Mouse (Mus musculus): Measurements from ENCODE around the gene Arhgef18.

Gene Arhgef18

DNA sequence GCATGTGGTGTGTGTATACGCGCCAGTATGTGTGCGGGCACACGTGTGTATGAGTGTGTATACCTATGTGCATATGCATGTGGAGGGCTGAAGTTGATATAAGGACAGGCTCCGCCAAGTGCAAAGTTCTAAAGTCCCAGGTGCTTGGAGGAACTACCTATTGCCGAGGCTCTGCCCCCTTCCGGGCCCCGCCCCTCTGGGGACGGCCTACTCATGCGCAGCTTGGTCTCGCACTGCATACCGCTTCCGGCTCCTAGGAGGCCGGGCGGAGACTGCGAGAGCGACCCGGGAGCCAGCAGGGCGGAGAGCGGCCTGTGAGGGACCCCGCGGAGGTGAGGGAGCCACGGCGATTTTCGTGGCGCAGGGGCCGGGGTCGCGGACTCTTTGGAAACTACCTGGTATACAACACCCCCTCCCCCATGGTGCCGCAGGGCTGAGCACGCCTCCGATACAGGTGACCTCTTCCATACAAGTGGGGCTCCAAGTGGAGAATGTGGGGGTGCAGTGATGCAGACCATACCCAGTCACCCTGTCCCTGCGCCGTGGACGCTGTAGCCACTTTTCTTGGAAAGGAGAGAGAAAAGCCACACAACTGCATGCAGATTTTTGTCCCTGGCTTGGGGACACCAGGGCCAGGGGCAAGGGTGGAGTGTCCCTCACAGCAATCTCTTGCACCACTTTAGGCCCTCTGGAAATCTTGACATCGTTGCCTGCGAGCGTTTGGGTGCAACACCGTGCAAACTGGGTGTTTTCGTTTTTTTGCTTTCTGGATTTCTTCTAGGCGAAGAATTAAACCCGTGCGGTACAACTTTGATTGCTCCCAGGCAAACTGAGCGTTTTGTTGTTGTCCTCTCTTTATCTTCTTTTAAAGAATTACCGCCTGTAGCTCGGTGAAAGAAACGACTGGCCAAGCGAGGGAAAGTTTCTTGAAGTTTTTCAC is at the start of gene Arhgef18:
TSS of gene Arhgef18 (plus strand) at position 236 of the 940 bp plus-strand sequence.
- DNase-seq (ENCODE audit: low spot score in 2 of 2), result peak; percentile 61 to 80

DNA sequence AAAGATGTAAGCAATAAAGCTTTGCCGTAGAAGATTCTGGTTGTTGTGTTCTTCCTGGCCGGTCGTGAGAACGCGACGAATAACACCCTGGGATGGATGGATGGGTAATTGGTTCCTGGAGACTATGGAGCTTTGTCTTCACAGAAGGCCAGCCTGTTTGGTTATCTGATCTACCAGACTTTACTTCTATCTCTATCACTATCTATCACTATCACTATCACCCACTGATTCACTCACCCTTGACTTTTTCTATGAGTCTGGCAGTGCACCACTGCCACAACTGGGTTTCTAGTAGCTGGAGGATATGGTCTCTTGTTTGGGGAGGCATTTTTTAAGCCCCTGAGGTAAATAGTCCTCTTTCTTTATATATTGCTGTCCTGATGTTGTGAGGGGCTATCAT is 47.5 kb upstream of the Arhgef18 start:
- DNase-seq (ENCODE audit: low spot score in 2 of 2), result no peak

DNA sequence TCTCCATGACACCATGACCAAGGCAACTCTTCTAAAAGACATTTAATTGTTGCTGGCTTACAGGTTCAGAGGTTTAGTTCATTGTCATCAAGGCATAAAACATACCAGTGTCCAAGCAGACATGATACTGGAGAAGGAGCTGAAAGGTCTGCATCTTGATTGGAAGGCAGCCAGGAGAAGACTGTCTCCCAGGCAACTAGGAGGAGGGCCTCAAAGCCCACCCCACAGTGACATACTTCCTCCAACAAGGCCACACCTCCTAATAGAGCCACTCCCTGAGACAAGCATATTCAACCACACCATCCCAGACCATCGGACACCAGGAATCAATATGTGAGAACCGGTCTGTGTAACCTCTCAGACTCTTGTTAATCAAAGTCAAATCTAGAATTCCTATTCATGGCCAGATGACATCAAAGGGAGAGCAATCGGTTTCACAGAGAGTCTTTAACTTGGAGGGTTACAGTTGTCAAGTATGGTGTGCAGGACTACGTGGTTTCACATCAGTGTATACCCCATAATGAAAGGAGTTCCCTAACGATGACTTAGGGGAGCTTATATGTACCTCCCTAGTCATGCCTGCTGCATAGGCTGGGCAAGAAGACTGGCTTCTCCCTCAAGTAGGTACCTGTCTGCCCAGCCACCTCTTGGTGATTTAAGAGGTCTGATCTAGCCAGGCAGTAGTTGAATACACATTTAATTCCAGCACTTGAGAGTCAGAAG is 46.0 kb upstream of the Arhgef18 start:
- DNase-seq (ENCODE audit: low spot score in 2 of 2), result no peak

DNA sequence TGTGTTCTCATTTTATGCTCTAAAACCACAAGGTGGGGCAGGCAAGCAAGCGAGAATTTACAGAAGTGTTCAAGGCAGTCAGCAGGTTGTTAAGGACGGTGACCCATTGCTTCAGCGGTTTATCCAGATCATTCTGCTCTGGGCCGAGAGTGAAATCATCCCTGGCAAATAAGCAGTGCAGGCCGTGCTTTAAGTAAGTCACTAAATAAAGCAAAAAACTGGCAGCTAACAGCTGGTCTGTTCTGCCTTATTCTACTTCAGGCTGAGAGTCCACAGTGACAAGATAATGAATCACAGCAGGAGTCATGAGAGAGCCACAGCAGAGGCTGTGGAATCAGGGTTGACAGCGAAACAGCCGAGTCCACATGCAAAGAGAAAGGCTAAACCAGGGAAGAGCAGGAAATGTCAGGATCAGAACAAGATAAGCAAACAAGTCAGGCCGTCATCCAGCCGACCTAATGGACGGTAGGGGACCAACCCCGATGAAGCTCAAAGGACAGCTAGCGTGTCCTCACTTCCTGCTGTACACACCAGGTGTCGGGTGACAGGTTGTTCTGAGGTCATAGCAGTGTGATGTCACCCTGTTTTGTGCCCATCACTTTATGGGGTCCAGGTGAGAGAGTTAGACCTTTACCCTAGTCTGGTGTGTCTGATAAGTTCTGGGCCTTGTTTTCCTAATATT is 44.5 kb upstream of the Arhgef18 start:
- DNase-seq (ENCODE audit: low spot score in 2 of 2), result no peak

DNA sequence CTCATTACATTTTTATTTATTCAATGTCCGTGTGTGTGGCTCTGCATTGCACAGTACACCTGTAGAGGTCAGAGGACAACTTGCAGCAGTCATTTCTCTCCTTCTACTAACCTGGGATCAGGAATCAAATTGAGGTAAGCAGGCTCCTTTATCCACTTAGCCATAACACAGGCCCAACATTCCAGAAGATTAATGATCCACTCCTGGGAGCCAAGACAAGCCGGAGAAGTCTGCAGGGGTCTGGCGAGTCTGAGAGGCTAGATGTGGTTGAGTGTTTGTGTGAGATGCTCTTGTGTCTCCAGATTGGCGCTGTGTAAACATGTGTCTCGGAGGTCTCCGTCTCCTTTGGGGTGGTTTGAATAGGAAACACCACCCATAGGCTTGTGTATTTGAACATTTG is 42.1 kb upstream of the Arhgef18 start:
- no peak for DNase-seq (ENCODE audit: low spot score in 2 of 2)

DNA sequence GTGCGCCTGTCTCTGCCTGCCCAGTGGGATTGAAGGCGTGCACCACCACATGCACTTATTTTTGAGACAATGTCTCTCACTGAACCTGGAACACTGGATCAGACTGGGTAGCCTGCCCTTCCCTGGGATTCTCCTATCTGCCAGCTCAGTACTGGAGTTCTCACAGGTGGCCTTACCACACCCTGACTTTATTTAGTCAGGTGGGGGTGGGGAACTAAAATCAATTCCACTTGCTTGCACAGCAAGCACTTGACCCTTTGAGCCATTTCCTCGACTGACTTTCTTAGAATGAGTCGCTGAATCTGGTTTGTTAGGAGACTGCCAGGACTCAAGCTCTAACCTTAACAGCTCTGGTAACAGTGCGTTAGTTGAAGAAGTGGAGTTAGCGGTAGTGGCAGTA is 40.1 kb upstream of the Arhgef18 start:
- no peak for DNase-seq (ENCODE audit: low spot score in 2 of 2)

DNA sequence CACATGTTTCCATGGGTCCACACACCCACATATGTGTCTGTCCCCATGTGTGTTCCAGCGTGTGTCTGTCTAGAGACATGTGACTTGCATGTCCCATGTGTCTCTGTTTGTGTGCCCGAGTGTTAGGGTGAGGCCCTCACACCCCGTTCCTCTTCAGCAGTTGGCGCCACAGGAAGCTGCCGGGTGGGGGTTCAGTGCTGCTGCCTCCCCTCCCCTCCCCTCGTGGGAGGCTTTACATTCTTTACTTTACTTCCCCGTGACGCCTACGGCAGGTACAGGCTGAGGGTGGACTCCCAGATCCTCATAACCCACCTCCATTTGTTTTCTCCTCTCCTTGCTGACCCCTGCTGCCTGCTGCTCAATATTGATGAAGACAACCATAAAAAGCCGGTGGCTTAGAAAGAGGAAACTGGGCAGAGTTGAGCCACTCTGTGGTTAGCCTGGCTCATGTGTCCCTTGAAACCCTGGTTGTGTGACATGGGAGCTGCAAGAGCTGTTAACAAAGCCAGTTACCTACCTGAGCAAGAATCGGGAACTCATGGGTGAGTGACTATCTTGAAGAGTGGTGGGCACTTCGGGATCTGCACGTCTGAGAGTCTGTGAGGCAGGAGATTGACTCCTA is 39.5 kb upstream of the Arhgef18 start, which contains the start of gene A430078G23Rik:
TSS of gene A430078G23Rik (plus strand) at position 227 of the 622 bp plus-strand sequence.
- no peak for DNase-seq (ENCODE audit: low spot score in 2 of 2)

DNA sequence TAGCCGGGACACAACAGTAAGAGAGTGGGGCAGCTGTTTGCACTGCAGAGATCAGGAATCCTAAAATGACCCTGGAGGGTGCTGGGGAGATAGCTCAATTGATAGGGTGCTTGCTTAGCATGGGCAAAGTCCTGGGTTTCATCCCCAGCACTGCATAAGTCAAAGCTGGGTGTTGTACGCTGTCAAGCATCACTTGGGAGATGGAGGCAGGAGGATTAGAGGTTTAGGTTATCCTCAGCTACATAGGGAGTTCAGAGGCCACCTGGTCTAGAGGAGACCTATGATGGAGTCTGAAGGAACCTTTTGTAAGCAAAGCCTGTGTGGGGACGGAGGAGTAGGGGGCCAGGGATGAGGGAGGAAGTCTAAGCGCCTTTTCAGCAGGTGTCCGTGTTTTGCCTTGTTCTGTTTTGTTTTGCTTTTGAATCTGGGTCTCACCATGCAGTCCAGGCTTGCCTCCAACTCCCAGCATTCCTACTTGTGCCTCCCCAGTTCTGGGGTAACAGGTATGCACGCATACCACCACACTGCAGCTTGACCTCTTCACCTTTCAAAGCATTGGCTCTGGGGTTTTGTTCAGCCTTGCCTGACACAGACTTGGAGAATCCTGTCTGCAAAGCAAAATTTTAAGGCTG is 38.9 kb upstream of the Arhgef18 start:
- DNase-seq (ENCODE audit: low spot score in 2 of 2), result no peak

DNA sequence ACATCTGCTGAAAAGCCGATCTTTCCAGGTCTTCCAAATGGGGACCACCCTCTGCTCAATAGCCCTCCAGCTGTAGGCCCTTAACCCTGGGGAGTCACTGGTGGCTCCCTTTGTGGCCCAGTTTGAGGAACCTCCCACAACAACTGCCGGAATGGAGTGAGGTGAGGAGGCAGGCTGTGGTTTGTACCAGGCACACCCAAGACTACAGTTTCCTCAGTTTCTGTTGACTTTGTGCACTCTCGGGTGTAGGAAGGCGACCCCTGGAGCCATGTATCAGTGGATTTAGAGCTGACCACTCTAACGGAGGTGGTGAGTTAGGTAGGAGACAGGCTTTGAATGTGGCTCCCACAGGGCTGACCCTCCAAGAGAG is 38.4 kb upstream of the Arhgef18 start:
- no peak for DNase-seq (ENCODE audit: low spot score in 2 of 2)

DNA sequence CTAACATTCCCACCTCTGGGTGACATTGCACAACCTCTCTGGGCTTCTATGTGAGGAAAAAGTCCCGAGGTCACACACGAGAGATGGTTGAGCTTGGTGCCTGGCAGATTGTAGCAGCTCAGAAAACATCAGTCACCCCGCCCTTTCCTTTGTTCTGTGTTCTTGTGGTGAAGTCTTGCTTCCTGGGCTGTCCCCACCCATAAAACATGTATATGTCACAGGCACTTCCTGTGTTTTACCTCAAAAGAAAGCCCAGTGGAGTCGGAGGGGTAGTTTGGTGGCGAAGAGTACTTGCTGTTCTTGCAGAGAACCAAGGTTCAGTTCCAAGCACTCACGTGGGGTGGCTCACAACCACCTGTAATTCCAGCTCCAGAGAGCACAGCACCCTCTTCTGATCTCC is 37.2 kb upstream of the Arhgef18 start:
- no peak for DNase-seq (ENCODE audit: low spot score in 2 of 2)

DNA sequence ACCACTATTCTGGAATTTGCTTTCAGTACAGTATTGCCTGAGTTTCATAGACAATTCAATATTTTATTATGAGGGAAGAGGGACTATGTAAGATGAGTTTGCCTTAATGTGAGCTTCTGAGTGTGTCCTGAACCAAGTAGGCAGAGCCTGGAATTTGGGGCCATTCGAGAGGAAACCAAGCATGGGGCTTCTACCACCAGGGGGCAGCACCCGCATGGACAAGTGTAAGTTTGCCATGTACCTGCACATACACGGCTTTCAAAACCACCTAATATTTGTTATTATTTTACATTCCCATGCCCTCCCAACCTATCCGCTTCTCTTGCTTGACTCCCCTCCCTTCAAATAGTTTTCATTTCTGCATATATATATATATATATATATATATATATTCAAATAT is 34.7 kb upstream of the Arhgef18 start:
- DNase-seq (ENCODE audit: low spot score in 2 of 2), result peak; percentile 22 to 73

DNA sequence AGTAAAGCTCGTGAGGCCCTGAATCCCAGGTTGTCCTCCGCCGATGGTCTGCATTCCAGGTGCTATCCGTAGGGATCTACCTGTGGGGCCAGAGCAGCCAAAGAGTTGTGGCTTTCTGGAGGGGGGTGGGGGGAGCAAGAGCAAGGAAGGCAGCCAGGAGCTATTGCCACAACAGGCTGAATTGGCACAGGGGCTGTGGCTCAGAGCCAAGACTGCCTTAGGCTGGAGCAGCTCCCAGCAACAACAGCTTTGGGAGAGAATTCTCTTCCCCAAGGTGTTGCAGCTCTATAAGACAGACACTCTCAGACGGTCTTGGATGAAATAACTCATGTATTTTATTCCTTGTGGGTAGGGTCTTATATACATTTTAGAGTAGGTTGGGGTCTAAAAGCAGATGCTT is 25.7 kb upstream of the Arhgef18 start:
- no peak for DNase-seq (ENCODE audit: low spot score in 2 of 2)

DNA sequence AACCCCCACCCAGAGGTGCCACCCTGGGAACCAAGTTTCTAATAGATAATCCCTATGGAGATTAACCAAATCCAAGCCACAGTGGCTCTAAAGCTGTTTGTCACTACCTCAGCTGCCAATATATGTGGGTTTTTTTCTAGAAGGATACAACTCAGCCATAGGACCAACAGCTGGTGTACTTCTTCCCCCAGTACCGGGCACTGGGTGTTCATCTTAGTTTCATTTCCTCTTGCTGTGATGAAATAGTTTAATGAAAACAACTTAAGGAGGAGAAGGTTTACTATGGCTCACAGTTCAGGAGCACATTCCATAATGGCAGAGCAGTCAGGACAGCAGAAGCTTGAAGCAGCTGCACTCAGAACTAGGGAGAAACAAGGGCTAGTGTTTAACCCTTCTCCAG is 24.7 kb upstream of the Arhgef18 start:
- no peak for DNase-seq (ENCODE audit: low spot score in 2 of 2)

DNA sequence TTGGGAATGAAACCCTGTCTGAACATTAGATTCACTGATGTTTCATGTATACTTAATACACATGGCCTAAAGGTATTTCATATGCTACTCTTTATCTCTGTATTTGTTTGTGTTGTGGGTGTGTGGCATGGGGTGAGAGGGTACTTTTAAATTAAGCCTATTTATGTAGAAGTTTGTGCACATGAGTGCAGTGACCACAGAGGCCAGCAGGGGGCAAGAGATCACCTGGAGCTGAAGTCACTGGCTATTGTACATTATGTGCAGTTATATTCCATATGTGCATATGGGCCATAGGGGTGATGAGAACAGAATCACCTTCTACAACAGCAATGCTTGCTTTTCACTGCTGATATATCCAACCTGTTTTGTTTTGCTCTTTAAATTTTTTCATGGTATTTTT is 17.1 kb upstream of the Arhgef18 start:
- DNase-seq (ENCODE audit: low spot score in 2 of 2), result no peak

DNA sequence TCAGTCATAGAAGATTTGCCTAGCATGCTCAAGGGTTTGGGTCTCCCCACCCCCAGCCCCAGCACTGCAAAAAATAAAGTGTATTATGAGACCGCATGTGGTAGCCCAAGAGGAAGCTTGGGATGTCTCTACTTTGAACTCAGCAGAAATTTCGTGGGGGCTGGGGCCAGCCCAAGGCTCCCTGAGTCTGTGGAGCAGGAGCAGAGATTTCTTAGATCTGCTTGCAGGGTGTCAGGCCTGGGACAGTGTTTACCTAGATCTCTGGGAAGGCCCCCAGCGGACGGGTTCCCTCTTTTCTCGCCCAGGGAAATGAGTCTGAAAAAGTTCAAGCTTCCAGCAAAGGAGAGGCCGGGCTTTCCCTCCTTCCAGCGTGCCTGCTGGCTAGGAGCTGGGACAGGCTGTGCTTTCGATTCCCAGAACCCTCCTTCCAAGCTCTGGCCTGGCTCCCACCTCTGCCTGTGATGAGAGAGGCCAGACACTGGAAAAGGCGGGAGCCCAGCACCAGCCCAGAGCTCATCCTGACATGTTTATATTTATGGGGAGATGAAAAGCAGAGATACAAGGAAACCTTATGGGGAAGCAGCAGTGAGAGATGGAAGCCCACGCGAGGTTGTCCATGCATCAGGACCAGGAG is 16.0 kb upstream of the Arhgef18 start:
- DNase-seq (ENCODE audit: low spot score in 2 of 2), result no peak

DNA sequence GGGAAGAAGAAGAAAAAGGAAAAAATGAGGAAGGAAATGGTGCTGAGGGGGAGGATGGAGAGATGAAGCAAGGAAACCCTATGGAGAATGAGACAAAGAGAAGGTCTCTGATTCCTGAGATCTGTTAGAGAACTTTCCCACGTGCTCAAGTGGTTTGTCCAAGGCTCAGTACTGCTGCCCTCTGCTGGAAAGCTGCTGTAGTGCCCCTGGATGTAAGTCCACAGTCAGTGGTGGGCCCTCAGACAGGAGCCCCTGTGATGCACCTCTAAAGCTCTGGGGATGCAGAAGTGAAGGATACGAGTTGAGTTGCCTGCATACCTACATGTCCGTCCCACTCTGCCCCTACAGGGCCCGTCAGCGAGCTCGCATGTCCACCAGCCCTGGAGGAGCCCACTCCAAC is 5.5 kb upstream of the Arhgef18 start:
- peak in 1 of 2 experiments; percentile 55 for DNase-seq (ENCODE audit: low spot score in 2 of 2)

DNA sequence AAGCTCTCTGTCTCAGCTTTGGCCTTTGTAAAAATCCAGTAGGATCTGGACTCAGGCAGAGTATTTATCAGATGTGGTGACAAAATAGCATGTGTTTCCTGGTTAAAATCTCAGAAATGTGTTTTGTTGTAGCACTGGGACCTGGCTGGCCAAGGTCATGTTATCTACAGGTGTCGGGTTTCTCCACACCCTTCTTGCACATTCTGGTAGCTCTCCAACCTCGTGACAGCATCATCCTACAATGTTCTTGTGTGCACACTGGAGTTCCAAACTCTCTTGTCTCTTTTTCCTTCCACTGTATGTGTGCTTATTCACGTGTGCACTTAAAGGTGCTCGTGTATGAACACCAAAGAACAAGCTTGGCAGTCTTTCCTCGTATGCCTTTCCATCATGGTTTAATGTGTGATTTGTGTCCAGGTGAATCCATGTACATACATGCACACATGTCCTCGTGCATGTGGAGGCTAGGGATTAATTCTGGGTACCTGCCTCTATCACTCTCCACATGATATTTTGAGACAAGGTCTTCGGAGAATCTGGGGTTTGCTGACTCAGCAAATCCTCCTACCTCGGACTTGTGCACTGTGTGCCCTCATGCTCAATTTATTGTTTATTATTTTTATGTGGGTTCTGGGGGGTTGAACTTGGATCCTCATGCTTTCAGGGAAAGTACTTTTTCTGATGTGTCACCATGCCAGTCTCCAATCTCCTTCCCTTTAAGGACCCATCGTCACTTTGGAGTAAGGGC is 4.0 kb upstream of the Arhgef18 start:
- DNase-seq (ENCODE audit: low spot score in 2 of 2), result no peak

DNA sequence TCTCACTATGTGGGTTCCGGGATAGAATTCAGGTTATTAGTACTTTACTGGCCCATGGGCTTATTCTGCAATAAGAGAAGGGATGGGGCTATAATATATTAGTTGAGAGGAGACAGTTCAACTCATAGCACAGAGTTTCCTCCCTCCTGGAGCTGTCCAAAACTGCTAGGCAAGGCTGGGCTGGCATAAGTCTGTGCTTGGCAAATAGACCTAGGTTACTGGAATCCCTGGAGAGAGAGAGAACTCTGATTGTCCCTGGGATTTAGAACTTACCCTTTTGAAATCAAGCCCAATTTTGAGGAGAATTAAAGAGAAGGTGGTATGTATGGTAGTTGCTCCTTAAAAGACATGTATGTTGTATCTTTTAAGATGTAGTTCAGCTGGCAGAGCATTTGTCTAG is 3.3 kb upstream of the Arhgef18 start:
- no peak for DNase-seq (ENCODE audit: low spot score in 2 of 2)

DNA sequence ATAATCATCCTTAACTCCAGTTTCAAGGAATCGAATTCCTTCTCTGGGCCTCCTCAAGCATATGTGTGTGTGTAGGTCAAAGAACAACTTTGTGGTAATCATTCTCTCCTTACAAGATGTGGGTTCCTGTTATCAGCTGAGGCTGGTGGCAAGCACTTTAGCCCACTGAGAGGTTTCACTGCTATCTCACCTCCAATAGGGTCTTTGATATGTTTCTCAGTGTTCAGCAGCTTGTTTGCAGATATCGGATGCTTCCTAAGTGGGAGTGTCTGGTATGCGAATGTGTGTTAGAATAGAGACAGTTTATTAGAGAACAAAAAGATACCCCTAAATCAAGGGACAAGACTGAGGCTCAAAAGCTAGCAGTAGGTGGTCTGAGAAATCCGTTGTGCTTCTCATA is 513 bp upstream of the Arhgef18 start:
- DNase-seq (ENCODE audit: low spot score in 2 of 2), result no peak

DNA sequence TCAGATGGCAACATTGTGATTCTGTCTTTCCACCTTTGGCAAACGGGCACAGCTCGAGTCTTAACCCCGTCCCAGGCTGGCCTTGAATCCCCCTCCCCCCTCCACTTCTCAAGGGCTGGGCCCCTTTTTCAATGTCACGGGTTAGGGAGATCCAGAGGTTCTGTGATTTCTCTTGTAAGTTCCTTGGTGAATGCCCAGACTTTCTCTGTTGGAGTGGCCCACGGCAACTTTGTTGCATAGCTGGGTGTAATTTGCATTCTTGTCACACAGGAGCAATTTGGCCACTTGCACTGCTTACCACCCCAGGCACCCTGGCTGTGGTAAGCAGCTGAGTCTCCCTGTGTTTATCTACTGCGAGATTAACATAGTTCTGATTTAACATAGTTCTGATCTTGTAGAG is 1.8 kb downstream of the Arhgef18 start:
- DNase-seq (ENCODE audit: low spot score in 2 of 2), result no peak
